8 mouse cellular contexts compared by ENCODE assay signal in the genomic region with DNA sequence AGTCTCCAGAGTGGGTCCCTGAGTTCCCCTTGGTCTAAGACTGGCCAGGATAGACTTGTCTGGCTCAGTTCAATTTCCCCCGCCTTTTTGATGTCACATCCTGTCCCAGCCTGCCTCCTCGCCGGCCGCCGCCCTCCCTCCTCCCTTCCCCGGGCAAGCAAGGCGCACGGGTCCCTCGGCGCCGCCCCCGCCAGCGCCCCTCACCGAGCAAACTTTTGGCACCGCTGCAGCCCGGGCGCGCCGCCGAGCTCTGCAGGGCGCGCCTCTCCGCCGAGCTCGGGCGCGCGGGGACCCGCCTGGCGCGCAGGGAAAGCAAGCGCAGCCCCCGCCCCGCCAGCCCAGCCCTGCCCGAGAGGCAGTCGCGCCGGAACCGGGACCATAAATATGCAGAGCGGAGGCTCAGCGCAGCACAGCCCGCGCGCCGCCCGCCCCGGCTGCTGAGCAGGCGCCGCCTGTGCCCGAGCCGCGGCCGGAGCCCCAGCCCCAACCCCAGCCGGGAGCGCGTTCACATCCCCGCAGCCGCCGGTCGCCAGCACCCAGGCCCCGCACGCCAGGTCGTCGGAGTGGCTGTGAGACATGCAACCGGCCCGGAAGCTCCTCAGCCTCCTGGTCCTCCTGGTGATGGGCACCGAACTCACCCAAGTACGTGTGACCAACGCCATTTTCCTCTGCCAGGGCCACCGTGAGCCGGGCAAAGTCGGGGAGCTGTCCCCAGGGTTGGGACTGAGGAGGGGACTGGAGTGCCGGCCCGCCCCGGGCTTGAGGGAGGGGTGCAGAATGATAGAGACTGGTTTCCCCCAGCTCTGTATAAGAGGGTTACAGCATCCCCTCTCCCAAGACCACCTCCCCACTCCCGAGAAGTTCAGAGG. TPM values are rescaled to one million over a fixed set of nuclear protein-coding genes. Genes with fewer than 3 reads are reported as not detected.
DNase-seq lines count a peak whose midpoint lies in the region; ATAC-seq lines count a peak whose summit lies in the region.

TSS of gene Olfm1 (plus strand) at position 172 of the 869 bp plus-strand sequence.

- DNase-seq in adrenal gland, postnatal 25 days: peak; percentile 62
- DNase-seq in embryo, embryonic 11 days: peak; percentile 79
- DNase-seq in gastrocnemius, postnatal 4 days (ENCODE audit: low spot score in 2 of 2): peak; percentile 60 to 79
- DNase-seq in intestine, embryonic 14.5 days (ENCODE audit: low spot score): peak; percentile 73
- peak; percentile 70 to 87 for DNase-seq in left cerebral cortex, postnatal 10 days (ENCODE audit: extremely low spot score in 1 of 2, low spot score in 2 of 2)
- peak; percentile 74 to 83 for DNase-seq in lung, postnatal 4 days
- DNase-seq in right cerebral cortex, postnatal 10 days (ENCODE audit: low spot score in 2 of 2): peak; percentile 87 to 88
- DNase-seq in B cell, adult 2 months: no peak

- WGBS in intestine, embryonic 14.5 days: under 1% methylated on average over 76 of the region's 76 CpGs

- H3K4me2 ChIP-seq in intestine, embryonic 14.5 days (ENCODE audit: low read length): peak within 1 kb of the TSS; percentile 74

- no peaks in the 10 kb centered on the region for H3K9me3 ChIP-seq in intestine, embryonic 14.5 days (ENCODE audit: control insufficient read depth, low read length)

- ATAC-seq in intestine, embryonic 14.5 days (replicated peaks; ENCODE audit: low FRiP score, low TSS enrichment, low read depth): peak; percentile 77

- H3K36me3 ChIP-seq in intestine, embryonic 14.5 days (ENCODE audit: control insufficient read depth, insufficient read depth, low read length): no peaks in the 10 kb centered on the region

- intact Hi-C loops in left cerebral cortex, postnatal 10 days (cut with DNase I): no loop called here

- H3K27ac ChIP-seq in intestine, embryonic 14.5 days (ENCODE audit: low read depth): no peak within 1 kb of the TSS

- H3K4me1 ChIP-seq in intestine, embryonic 14.5 days (replicated peaks; ENCODE audit: control insufficient read depth, insufficient read depth, low read length): peaks cover 12% of the 10 kb centered on the region; the same call in 1 of the 2 replicates

- peak within 1 kb of the TSS; percentile 49 for H3K9ac ChIP-seq in intestine, embryonic 14.5 days (ENCODE audit: low read length)

- peaks cover 26% of the 10 kb centered on the region for H3K27me3 ChIP-seq in intestine, embryonic 14.5 days (replicated peaks; ENCODE audit: control insufficient read depth, insufficient read depth, low read length)

- H3K4me3 ChIP-seq in intestine, embryonic 14.5 days (ENCODE audit: low read depth, low read length): peak within 1 kb of the TSS; percentile 54

RNA-seq across cellular contexts. Expression of gene Olfm1, which starts in this region (rescaled TPM):
- total RNA-seq in adrenal gland, postnatal 25 days (2021): 32.8 and 33.7 TPM in 2 replicates
- total RNA-seq in gastrocnemius, postnatal 4 days (2021): 10 to 100 TPM; 27.0 to 34.0 TPM
- 22.8 and 26.0 TPM in 2 replicates for polyA plus RNA-seq in intestine, embryonic 14.5 days (2014; fragmentation: Nextera tagmentation; extraction: Ambion mirVana)
- total RNA-seq in left cerebral cortex, postnatal 10 days (2021): 100 to 1,000 TPM; 821 to 879 TPM

Comparison
In these comparisons a context has a peak if more than half of its experiments do, and no peak if none do; other contexts are left out.
1. RNA of gene Olfm1 (total RNA-seq): 821 to 879 TPM in left cerebral cortex, postnatal 10 days; 27.0 to 34.0 TPM in gastrocnemius, postnatal 4 days and 32.8 to 33.7 TPM in adrenal gland, postnatal 25 days; every median in the first group is over 10 times any median in the second.
2. DNase-seq: peak in adrenal gland, postnatal 25 days (single experiment), embryo, embryonic 11 days (single experiment), gastrocnemius, postnatal 4 days (2 of 2), intestine, embryonic 14.5 days (single experiment), left cerebral cortex, postnatal 10 days (2 of 2), lung, postnatal 4 days (2 of 2) and right cerebral cortex, postnatal 10 days (2 of 2); none in B cell, adult 2 months (0 of 2).